Mouse (Mus musculus) embryonic stem cell, embryonic (primary cell): Measurements from ENCODE around the gene Nwd1.

ENCODE experiments used
- CTCF ChIA-PET, 4 experiments: fragments of 300-600 bp in 2 of 4; fragments of 350-600 bp in 2 of 4; sonication (Branson Sonifier 250); formaldehyde crosslinking; loops; one replicate each; lab custom pipeline; 2022; ENCODE audit warnings: inconsistent platforms in 2 of 4; lab: Charles Lee
- POLR2A ChIA-PET, 4 experiments: fragments of 300-600 bp in 2 of 4; fragments of 350-600 bp in 2 of 4; sonication (Branson Sonifier 250); formaldehyde crosslinking; loops; one replicate each; lab custom pipeline; 2022; ENCODE audit warnings: antibody characterized with exemption in 4 of 4, inconsistent platforms in 1 of 4; lab: Charles Lee

The Nwd1 gene

GRCm38 (mm10) chr8:72646060-72646767 lies at the start of gene Nwd1:
Nwd1 (plus strand) TSS chr8:72646711.
- ChIA-PET POLR2A (interaction anchor here in 3 of 4 experiments (0.9 to 1.7 kb wide), 3 partner anchors 9 to 90 kb away, joined by 3 to 5 read pairs (median 3); no protein-coding TSS in a partner anchor), CTCF (interaction anchor here in 3 of 4 experiments (0.6 to 1.9 kb wide), 4 partner anchors 7 to 103 kb away, joined by 3 to 6 read pairs (median 4); no protein-coding TSS in a partner anchor)

DNA sequence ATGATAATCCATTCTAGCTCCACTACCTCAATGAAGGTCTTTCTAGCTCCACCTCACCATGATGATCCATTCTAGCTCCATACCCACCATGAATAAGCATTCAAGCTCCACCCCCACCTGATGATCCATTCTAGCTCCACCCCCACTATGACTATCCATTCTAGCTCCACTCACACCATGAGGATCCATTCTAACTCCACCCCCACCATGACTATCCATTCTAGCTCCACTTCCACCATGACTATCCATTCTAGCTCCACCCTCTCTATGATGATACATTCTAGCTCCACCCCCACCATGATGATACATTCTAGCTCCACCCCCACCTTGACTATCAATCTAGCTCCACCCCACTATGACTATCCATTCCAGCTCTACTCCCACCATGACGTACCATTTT lies 3.6 kb upstream of the Nwd1 start:
- ChIA-PET POLR2A (interaction anchor here in 3 of 4 experiments (0.5 to 1.7 kb wide), 9 partner anchors 8 to 444 kb away, joined by 3 to 5 read pairs (median 3); no protein-coding TSS in a partner anchor), CTCF (interaction anchor here (0.5 to 1.3 kb wide), 21 partner anchors 12 to 708 kb away, joined by 3 to 8 read pairs (median 4); no protein-coding TSS in a partner anchor)

- ChIA-PET CTCF (interaction anchor here in 3 of 4 experiments (0.6 to 1.7 kb wide), 18 partner anchors 9 to 448 kb away, joined by 3 to 7 read pairs (median 3); no protein-coding TSS in a partner anchor), POLR2A (interaction anchor here in 2 of 4 experiments (0.9 to 1.7 kb wide), 6 partner anchors 11 to 101 kb away, joined by 3 to 10 read pairs (median 4); no protein-coding TSS in a partner anchor)
Measured at GRCm38 (mm10) chr8:72644601-72645000, 1.9 kb upstream of the Nwd1 start.

GRCm38 (mm10) chr8:72646768-72647143 lies 245 bp downstream of the Nwd1 start:
- POLR2A ChIA-PET: interaction anchor here in 2 of 4 experiments (0.9 to 1.7 kb wide), 2 partner anchors 8 to 90 kb away, joined by 3 to 5 read pairs; no protein-coding TSS in a partner anchor

GRCm38 (mm10) chr8:72650697-72651096 lies 4.2 kb downstream of the Nwd1 start:
- POLR2A ChIA-PET: interaction anchor here in 1 of 4 experiments (1.2 kb wide), 1 partner anchor 8 kb away, joined by 3 read pairs; no protein-coding TSS in a partner anchor
- CTCF ChIA-PET: no interaction called here

More at GRCm38 (mm10) chr8:72646768-72647143, 245 bp downstream of the Nwd1 start:
- CTCF ChIA-PET: interaction anchor here in 2 of 4 experiments (1.4 to 1.9 kb wide), 2 partner anchors 98 to 102 kb away, joined by 3 to 6 read pairs; no protein-coding TSS in a partner anchor

DNA sequence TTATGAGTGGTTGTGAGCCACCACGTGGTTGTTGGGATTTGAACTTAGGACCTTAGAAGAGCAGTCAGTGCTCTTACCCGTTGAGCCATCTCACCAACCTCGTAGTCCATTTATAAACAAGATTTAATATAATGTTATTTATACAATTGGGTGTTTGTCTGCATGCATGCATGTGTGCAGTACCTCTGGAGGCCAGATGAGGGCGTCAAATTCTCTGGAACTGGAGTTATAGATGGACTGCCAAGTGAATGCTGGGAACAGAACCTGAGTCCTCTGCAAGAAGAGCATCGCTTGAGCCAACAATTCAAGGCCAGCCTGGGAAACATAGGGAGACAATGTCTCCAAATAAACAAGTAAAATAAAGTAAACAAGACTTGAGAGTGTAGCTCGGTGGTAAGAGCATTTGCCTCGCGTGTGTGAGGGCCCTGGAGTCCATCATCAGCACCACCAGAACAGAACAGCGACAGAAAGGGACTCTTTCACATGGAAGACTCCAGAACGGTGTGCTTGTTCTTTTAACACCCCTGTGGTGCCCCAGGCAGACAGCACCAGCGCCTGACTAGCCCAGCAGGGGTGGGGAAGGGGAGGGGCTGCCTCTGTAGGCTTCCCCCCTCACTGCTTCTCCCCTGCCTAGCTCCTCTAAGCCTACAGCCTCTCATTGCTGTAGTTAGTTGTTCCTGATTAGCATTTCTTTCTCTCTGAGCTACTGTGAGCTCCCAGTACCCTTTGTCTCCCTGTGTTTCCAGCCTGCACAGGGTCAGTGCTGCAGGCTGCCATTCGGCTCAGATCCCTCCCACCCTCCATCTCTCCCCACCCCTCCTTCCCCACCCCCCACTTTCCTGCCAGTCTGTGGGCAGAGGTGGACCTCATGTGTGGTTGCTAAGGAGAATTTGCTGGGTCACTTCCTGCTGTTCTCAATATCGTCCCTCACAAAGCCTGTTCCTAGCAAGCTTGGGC lies 8.3 kb downstream of the Nwd1 start:
- ChIA-PET POLR2A (interaction anchor here in 3 of 4 experiments (0.6 to 4.4 kb wide), 59 partner anchors 9 to 1309 kb away, joined by 3 to 37 read pairs (median 4); partner anchors contain the start of genes Smim7 (in 2 of the 3), Tmem38a (in 2 of the 3), Ap1m1 (in 1 of the 3) and Gm10282 (in 1 of the 3)), CTCF (interaction anchor here in 3 of 4 experiments (0.5 to 1.8 kb wide), 14 partner anchors 9 to 415 kb away, joined by 3 to 9 read pairs (median 4); partner anchors contain the start of genes Ap1m1 (in 1 of the 3), Smim7 (in 1 of the 3) and Tmem38a (in 1 of the 3))

DNA sequence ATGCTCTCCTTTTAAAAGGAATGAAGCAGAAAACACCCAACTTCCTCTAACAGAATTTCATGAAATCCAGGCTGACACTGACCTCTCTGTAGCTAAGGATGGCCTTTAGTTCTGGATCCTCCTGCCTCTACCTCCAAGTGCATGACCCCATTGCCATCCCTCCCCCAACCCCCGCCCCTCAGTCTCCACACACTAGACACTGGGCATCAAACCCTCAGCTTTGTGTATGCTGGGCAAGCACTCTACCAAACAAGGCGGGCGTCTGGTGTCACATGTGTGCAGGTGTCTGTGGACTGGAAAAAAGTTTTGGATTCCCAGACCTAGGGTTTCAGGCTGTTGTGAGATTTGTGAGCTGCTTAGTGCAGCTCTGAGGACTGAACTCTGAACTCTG lies 9.0 kb downstream of the Nwd1 start:
- CTCF ChIA-PET: interaction anchor here in 3 of 4 experiments (0.6 to 1.8 kb wide), 12 partner anchors 9 to 416 kb away, joined by 3 to 9 read pairs (median 5); partner anchors contain the start of genes Ap1m1 (in 1 of the 3), Smim7 (in 1 of the 3) and Tmem38a (in 1 of the 3)
- POLR2A ChIA-PET: interaction anchor here in 3 of 4 experiments (0.6 to 4.4 kb wide), 58 partner anchors 9 to 1310 kb away, joined by 3 to 37 read pairs (median 4); partner anchors contain the start of genes Smim7 (in 2 of the 3), Tmem38a (in 2 of the 3), Ap1m1 (in 1 of the 3) and Gm10282 (in 1 of the 3)

GRCm38 (mm10) chr8:72659967-72660366 lies 13.5 kb downstream of the Nwd1 start:
- CTCF ChIA-PET: interaction anchor here (0.6 to 1.5 kb wide), 28 partner anchors 9 to 1663 kb away, joined by 3 to 15 read pairs (median 4); no protein-coding TSS in a partner anchor
- POLR2A ChIA-PET: interaction anchor here in 3 of 4 experiments (0.6 to 7.3 kb wide), 10 partner anchors 11 to 1199 kb away, joined by 3 to 57 read pairs (median 4); partner anchors contain the start of gene Klf2 (in 1 of the 3)

- POLR2A ChIA-PET: interaction anchor here (0.6 to 7.3 kb wide), 20 partner anchors 8 to 770 kb away, joined by 3 to 57 read pairs (median 4); partner anchors contain the start of gene Med26 (in 1 of the 4)
- CTCF ChIA-PET: interaction anchor here (0.5 to 2.0 kb wide), 11 partner anchors 8 to 628 kb away, joined by 3 to 10 read pairs (median 3); no protein-coding TSS in a partner anchor
Measured at GRCm38 (mm10) chr8:72664107-72664652, 17.7 kb downstream of the Nwd1 start.

- CTCF ChIA-PET: interaction anchor here (0.5 to 2.0 kb wide), 11 partner anchors 9 to 279 kb away, joined by 3 to 10 read pairs (median 3); no protein-coding TSS in a partner anchor
- POLR2A ChIA-PET: interaction anchor here (0.5 to 7.3 kb wide), 22 partner anchors 9 to 770 kb away, joined by 3 to 57 read pairs (median 4); partner anchors contain the start of gene Med26 (in 1 of the 4)
Measured at GRCm38 (mm10) chr8:72664757-72665156, 18.2 kb downstream of the Nwd1 start.

DNA sequence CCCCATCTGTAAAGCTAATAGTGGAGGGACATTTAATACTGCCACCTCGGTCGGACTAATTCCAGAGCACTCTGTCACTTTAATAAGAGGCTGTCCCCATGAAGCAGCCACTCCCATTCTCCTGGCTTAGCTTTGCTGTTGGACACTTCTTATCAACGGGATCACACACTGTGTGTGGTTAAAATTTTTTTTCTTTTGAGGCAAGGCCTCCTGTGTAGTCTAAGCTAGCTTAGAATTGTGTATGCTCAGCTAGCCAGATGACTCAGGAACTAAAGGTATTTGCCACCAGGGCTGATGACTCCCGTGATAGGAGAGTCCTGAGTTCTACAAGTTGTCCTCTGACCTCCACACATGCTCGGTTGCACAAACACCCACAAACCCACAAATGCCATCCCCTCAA lies 18.9 kb downstream of the Nwd1 start:
- ChIA-PET CTCF (interaction anchor here in 3 of 4 experiments (0.5 to 2.0 kb wide), 6 partner anchors 9 to 77 kb away, joined by 3 to 10 read pairs (median 3); no protein-coding TSS in a partner anchor), POLR2A (interaction anchor here (0.6 to 7.3 kb wide), 14 partner anchors 10 to 394 kb away, joined by 3 to 57 read pairs (median 6); partner anchors contain the start of gene Med26 (in 1 of the 4))

GRCm38 (mm10) chr8:72668925-72669324 lies 22.4 kb downstream of the Nwd1 start:
- POLR2A ChIA-PET: interaction anchor here in 3 of 4 experiments (0.6 to 1.4 kb wide), 12 partner anchors 9 to 1212 kb away, joined by 3 to 6 read pairs (median 3); partner anchors contain the start of genes Smim7 (in 1 of the 3) and Tmem38a (in 1 of the 3)

DNA sequence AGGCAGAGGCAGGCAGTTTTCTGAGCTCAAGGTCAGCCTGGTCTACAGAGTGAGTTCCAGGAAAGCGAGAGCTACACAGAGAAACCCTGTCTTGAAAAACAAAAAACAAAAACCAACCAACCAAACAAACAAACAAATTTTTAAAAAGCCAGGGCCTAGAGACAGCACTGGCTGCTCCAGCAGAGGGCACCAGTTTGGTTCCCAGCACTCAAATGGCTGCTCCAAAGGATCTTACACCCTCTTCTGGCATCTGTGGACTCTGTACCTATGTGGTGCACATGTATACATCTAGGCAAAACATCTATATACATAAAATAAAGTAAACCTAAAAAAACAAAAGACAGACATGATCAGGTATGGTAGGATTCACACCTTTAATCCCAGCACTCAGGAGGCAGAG lies 26.3 kb downstream of the Nwd1 start:
- POLR2A ChIA-PET: interaction anchor here in 1 of 4 experiments (8.5 kb wide), 1 partner anchor 11 kb away, joined by 57 read pairs; no protein-coding TSS in a partner anchor
- CTCF ChIA-PET: interaction anchor here in 1 of 4 experiments (1.5 kb wide), 1 partner anchor 13 kb away, joined by 4 read pairs; no protein-coding TSS in a partner anchor

More at GRCm38 (mm10) chr8:72668925-72669324, 22.4 kb downstream of the Nwd1 start:
- CTCF ChIA-PET: interaction anchor here (0.6 to 2.8 kb wide), 13 partner anchors 9 to 94 kb away, joined by 3 to 13 read pairs (median 3); no protein-coding TSS in a partner anchor

DNA sequence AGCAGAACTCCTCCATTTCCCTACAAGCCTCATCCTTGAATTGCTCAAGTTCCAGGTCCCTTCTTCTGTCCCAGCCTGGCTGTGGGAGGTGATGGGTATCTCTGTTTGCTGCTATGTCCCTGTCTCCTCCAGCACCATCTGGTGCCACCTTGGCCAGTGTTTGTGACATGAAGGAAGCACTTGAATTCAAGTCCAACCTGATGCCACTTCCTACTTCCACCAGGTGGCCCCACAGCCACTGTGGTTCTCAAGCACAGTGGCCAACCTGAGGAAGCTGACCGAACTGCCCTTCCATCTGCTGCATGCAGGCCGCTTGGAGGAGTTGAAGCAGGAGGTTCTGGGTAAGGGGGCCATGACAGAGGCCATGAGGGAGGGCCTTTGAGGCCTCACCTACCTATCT lies 27.7 kb downstream of the Nwd1 start:
- ChIA-PET CTCF (interaction anchor here in 2 of 4 experiments (0.6 to 1.0 kb wide), 3 partner anchors 9 to 28 kb away, joined by 3 read pairs; no protein-coding TSS in a partner anchor), POLR2A (interaction anchor here in 1 of 4 experiments (0.6 to 8.5 kb wide), 5 partner anchors 8 to 538 kb away, joined by 3 to 57 read pairs (median 3); no protein-coding TSS in a partner anchor)

GRCm38 (mm10) chr8:72676436-72676835 lies 29.9 kb downstream of the Nwd1 start:
- ChIA-PET POLR2A (interaction anchor here in 3 of 4 experiments (0.9 to 8.5 kb wide), 6 partner anchors 12 to 360 kb away, joined by 3 to 57 read pairs (median 8); no protein-coding TSS in a partner anchor), CTCF (no interaction called here)
